Mouse (Mus musculus): ENCODE results near the gene Rictor.

Rictor gene

GRCm38 (mm10) chr15:6707936-6708525, at the start of gene Rictor:
Gene Rictor, plus strand, starts transcription at chr15:6708379.
- peak; percentile 68 to 84 for DNase-seq

- no peak for DNase-seq
These were observed 46.2 kb upstream of the Rictor start for GRCm38 (mm10) chr15:6661951-6662350.

- no peak for DNase-seq
These were observed 44.2 kb upstream of the Rictor start for GRCm38 (mm10) chr15:6663991-6664390.

GRCm38 (mm10) chr15:6666072-6666471, 42.1 kb upstream of the Rictor start:
- no peak for DNase-seq

- no peak for DNase-seq
These were observed 39.3 kb upstream of the Rictor start for GRCm38 (mm10) chr15:6668793-6669437.

GRCm38 (mm10) chr15:6678479-6678878, 29.7 kb upstream of the Rictor start:
- DNase-seq = no peak

- peak in 1 of 2 experiments; percentile 35 for DNase-seq
These were observed 6.0 kb upstream of the Rictor start for GRCm38 (mm10) chr15:6702164-6702563.

- DNase-seq = peak in 1 of 2 experiments; percentile 21
These were observed 2.8 kb upstream of the Rictor start for GRCm38 (mm10) chr15:6705351-6705901.

- DNase-seq = peak; percentile 51 to 64
These were observed 636 bp upstream of the Rictor start for GRCm38 (mm10) chr15:6707551-6707935.

GRCm38 (mm10) chr15:6708526-6709441, 605 bp downstream of the Rictor start:
- DNase-seq = peak; percentile 40

GRCm38 (mm10) chr15:6709618-6710017, 1.4 kb downstream of the Rictor start:
- DNase-seq = no peak

GRCm38 (mm10) chr15:6710341-6710740, 2.2 kb downstream of the Rictor start:
- no peak for DNase-seq

GRCm38 (mm10) chr15:6711226-6711625, 3.0 kb downstream of the Rictor start:
- no peak for DNase-seq

GRCm38 (mm10) chr15:6714819-6715218, 6.6 kb downstream of the Rictor start:
- DNase-seq = no peak

GRCm38 (mm10) chr15:6715237-6715636, 7.1 kb downstream of the Rictor start:
- no peak for DNase-seq

- no peak for DNase-seq
These were observed 13.2 kb downstream of the Rictor start for GRCm38 (mm10) chr15:6721385-6721784.

- DNase-seq = no peak
These were observed 13.6 kb downstream of the Rictor start for GRCm38 (mm10) chr15:6721802-6722201.

- DNase-seq = no peak
These were observed 14.4 kb downstream of the Rictor start for GRCm38 (mm10) chr15:6722405-6723176.

- no peak for DNase-seq
These were observed 15.2 kb downstream of the Rictor start for GRCm38 (mm10) chr15:6723338-6723737.

GRCm38 (mm10) chr15:6724442-6724841, 16.3 kb downstream of the Rictor start:
- no peak for DNase-seq

- no peak for DNase-seq
These were observed 18.1 kb downstream of the Rictor start for GRCm38 (mm10) chr15:6726130-6726808.

GRCm38 (mm10) chr15:6733076-6733475, 24.9 kb downstream of the Rictor start:
- no peak for DNase-seq
